Mouse (Mus musculus) embryo, embryonic 11 days (tissue): ENCODE results near the gene Nfatc4.
A peak's percentile ranks its signal among the peaks of the same experiment; 100 is the strongest.

Experiments used
- DNase-seq: peaks from one replicate; pipeline ENCODE4 v3.0.0-alpha.2; 2015

Nfatc4 gene

GRCm38 (mm10) chr14:55854406-55855100 lies 31.6 kb downstream of the Nfatc4 start:
- DNase-seq, result peak; percentile 39

GRCm38 (mm10) chr14:55855101-55855561 lies 32.2 kb downstream of the Nfatc4 start:
- DNase-seq, result peak; percentile 83

- no peak for DNase-seq
Observed at GRCm38 (mm10) chr14:55857588-55857987, 34.6 kb downstream of the Nfatc4 start.

GRCm38 (mm10) chr14:55862186-55862585 lies 39.2 kb downstream of the Nfatc4 start:
- no peak for DNase-seq

GRCm38 (mm10) chr14:55862970-55863369 lies 40.0 kb downstream of the Nfatc4 start:
- no peak for DNase-seq

- peak; percentile 86 for DNase-seq
Observed at GRCm38 (mm10) chr14:55863773-55864172, 40.8 kb downstream of the Nfatc4 start.

GRCm38 (mm10) chr14:55866962-55867361 lies 44.0 kb downstream of the Nfatc4 start:
- peak; percentile 71 for DNase-seq

GRCm38 (mm10) chr14:55868230-55869026 lies 45.5 kb downstream of the Nfatc4 start:
- no peak for DNase-seq

GRCm38 (mm10) chr14:55869538-55869937 lies 46.6 kb downstream of the Nfatc4 start:
- no peak for DNase-seq

GRCm38 (mm10) chr14:55872039-55872438 lies 49.1 kb downstream of the Nfatc4 start:
- no peak for DNase-seq

GRCm38 (mm10) chr14:55872551-55872950 lies 49.6 kb downstream of the Nfatc4 start:
- DNase-seq, result no peak

GRCm38 (mm10) chr14:55873242-55873713 lies 50.3 kb downstream of the Nfatc4 start:
- no peak for DNase-seq

GRCm38 (mm10) chr14:55873714-55874683 lies 51.1 kb downstream of the Nfatc4 start:
- peak; percentile 86 for DNase-seq

GRCm38 (mm10) chr14:55877469-55878315 lies 54.7 kb downstream of the Nfatc4 start:
- peak; percentile 54 for DNase-seq

GRCm38 (mm10) chr14:55878316-55878940 lies 55.5 kb downstream of the Nfatc4 start:
- DNase-seq, result peak; percentile 27

- peak; percentile 75 for DNase-seq
Observed at GRCm38 (mm10) chr14:55879623-55880022, 56.7 kb downstream of the Nfatc4 start.

- no peak for DNase-seq
Observed at GRCm38 (mm10) chr14:55880982-55881381, 58.0 kb downstream of the Nfatc4 start.

- no peak for DNase-seq
Observed at GRCm38 (mm10) chr14:55882171-55882641, 59.3 kb downstream of the Nfatc4 start.

GRCm38 (mm10) chr14:55883149-55883661 lies 60.3 kb downstream of the Nfatc4 start:
- no peak for DNase-seq
